Mouse (Mus musculus) kidney, postnatal 0 days (tissue): Measurements from ENCODE around the gene Polk. TPM values are rescaled to one million over a fixed set of nuclear protein-coding genes. Genes with fewer than 3 reads are reported as not detected.

Experiments used
- ATAC-seq: fragments of 200-750 bp; cut with Nextera tagmentation; replicated peaks from 2 replicates; pipeline ENCODE4 v1.8.0; 2017; ENCODE audit warnings: low read depth, moderate number of reproducible peaks, moderate TSS enrichment, moderate library complexity; ENCODE audit not compliant: low FRiP score
- DNase-seq: peaks from one replicate; pipeline ENCODE4 v3.0.0-alpha.2; 2016; ENCODE audit warnings: low spot score
- H3K27ac ChIP-seq: fragments of 300-500 bp; sonication (generic); 2 replicates; pipeline ENCODE4 v1.5.1; 2014; ENCODE audit warnings: mild to moderate bottlenecking
- H3K27me3 ChIP-seq: fragments of 300-500 bp; sonication (generic); 2 replicates; pipeline ENCODE4 v1.6.1; 2014; ENCODE audit warnings: low read length, mixed read lengths; ENCODE audit not compliant: insufficient read depth
- H3K36me3 ChIP-seq: fragments of 300-500 bp; sonication (generic); 2 replicates; pipeline ENCODE4 v1.6.1; 2014; ENCODE audit warnings: low read length, mixed read lengths; ENCODE audit not compliant: insufficient read depth
- H3K4me1 ChIP-seq: fragments of 300-500 bp; sonication (generic); replicated peaks from 2 replicates; pipeline ENCODE4 v1.6.1; 2014; ENCODE audit warnings: antibody characterized with exemption, low read length, mixed read lengths; ENCODE audit not compliant: insufficient read depth
- H3K4me2 ChIP-seq: fragments of 300-500 bp; sonication (generic); 2 replicates; pipeline ENCODE4 v1.6.1; 2014; ENCODE audit warnings: mild to moderate bottlenecking, low read length, moderate library complexity, mixed read lengths
- H3K4me3 ChIP-seq: fragments of 300-500 bp; sonication (generic); replicated peaks from 2 replicates; pipeline ENCODE4 v1.5.1; 2014; ENCODE audit warnings: low read depth, low read length
- H3K9ac ChIP-seq: fragments of 300-500 bp; sonication (generic); 2 replicates; pipeline ENCODE4 v1.6.1; 2014; ENCODE audit warnings: low read depth, low read length
- H3K9me3 ChIP-seq: fragments of 300-500 bp; sonication (generic); replicated peaks from 2 replicates; pipeline ENCODE4 v1.6.1; 2016; ENCODE audit warnings: low read length, inconsistent platforms, mixed read lengths
- CTCF ChIP-seq: IDR thresholded peaks from 2 replicates; pipeline ENCODE4 v1.5.1; 2016; ENCODE audit warnings: antibody characterized with exemption, low read depth, mild to moderate bottlenecking, moderate library complexity
- WGBS: fragments of 180-500 bp; shearing (Covaris S2); extraction: QIAGEN DNeasy Blood & Tissue Kit; methylation state at CpG from one replicate; pipeline ENCODE4 v1.1.7; 2014; 5-methylcytosine and 5-hydroxymethylcytosine counted together
- polyA plus RNA-seq: library from polyadenylated mRNA; unstranded; fragments of >200 nt; fragmentation: Nextera tagmentation; extraction: Ambion mirVana; gene quantifications from 2 replicates; pipeline ENCODE4 v1.2.1, GENCODE M21; 2015

Gene Polk
- polyA plus RNA-seq, 1 experiment from 2014 or later, result 4.1 TPM

DNA sequence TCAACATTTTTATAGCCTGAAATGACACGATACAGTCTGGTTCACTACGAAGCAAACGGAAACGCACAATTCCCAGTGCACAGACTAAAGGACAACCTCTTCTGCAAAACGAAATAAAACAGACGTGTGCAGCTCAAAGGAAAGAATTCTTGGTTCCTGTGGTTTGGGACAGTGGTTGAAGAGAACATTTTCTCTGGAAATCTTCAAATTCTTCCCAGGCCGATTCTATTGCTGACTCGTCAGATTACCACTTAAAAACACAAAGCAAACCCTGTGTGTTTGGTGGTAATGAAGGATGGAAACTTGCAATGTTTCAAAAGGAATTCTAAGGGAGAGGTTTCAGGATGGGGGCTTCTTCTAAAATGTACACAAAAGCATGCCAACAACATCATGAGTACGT, 12.3 kb downstream of the Polk start:
- H3K4me1 ChIP-seq, result no peaks in the 10 kb centered on the region
- H3K9ac ChIP-seq, result no peak overlapping the region
- DNase-seq (no peak), ATAC-seq (no peak)
- H3K27me3 ChIP-seq, result no peaks in the 10 kb centered on the region
- H3K36me3 ChIP-seq, result no peaks in the 10 kb centered on the region
- H3K9me3 ChIP-seq, result no peaks in the 10 kb centered on the region
- H3K27ac ChIP-seq, result no peak overlapping the region
- H3K4me3 ChIP-seq, result no peak overlapping the region
- TF ChIP-seq CTCF, result no peak
- WGBS, result 93% methylated on average over 9 of the region's 9 CpGs
- no peak overlapping the region for H3K4me2 ChIP-seq

DNA sequence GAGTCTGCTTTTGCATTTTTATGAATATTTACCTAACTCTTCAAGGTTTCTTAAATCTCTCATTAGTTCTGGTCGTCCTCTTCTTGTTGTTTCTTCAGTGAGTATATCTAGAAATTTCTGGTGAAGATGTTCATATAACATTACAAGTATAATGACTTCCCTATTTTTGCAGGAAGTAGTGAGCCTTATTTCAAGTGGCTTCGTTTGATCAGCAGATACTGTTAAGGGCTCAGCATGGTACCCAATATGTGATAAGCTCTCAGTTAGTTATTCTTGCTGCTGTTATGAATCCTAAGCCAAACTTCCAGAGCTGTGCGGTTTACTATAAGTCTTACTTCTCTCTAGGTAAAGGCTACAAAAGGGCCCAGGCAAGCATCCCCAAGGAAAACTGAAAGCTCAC, 12.8 kb downstream of the Polk start:
- no peak for ATAC-seq
- Histone ChIP-seq H3K4me2 (no peak overlapping the region), H3K4me1 (no peaks in the 10 kb centered on the region), H3K9ac (no peak overlapping the region), H3K9me3 (no peaks in the 10 kb centered on the region), H3K27me3 (no peaks in the 10 kb centered on the region), H3K4me3 (no peak overlapping the region), H3K27ac (no peak overlapping the region), H3K36me3 (no peaks in the 10 kb centered on the region)
- no peak for DNase-seq
- 90% methylated on average over 3 of the region's 3 CpGs for WGBS
- TF ChIP-seq CTCF, result no peak

DNA sequence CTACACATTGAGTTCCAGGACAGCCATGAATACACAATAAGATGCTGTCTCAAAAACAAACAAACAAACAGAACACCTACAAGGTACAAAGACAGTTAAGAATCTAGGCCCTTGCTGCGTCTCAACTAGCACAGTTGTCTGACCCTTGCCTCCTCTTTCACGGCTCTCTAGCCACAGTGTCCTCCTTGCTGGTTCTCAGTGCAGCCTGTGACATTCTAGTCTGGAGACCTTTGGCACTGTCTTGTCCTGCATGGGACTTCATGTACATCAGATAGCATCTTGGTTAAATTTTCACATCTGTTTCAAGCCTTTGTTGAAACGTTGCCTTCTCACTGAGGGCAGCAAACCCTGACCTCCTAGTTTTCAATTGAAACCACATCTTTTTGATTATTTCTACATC, 13.6 kb downstream of the Polk start:
- Histone ChIP-seq H3K4me1 (no peaks in the 10 kb centered on the region), H3K9ac (no peak overlapping the region), H3K4me2 (no peak overlapping the region), H3K27ac (no peak overlapping the region), H3K4me3 (no peak overlapping the region), H3K36me3 (no peaks in the 10 kb centered on the region), H3K27me3 (no peaks in the 10 kb centered on the region), H3K9me3 (no peaks in the 10 kb centered on the region)
- ATAC-seq (no peak), DNase-seq (no peak)
- 70% methylated on average over 3 of the region's 3 CpGs for WGBS
- no peak for TF ChIP-seq CTCF

DNA sequence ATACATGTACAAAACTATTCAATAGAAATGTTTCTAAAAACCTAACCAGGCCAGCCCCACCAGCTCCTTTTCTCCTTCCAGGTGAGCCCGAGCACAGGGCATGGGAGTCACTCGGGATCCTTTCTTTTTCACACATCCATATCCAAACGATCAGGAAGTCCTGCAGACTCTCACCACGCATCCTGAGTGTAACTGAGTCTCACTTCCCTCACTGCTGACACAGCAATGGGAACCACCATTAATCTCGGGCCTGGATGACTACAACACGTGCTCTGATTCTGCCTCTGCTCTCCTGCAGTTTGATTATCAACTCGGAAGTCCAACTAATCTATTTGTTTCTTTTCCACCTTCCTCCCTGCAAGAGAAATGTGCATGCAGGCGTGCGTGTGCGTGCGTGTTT, 14.5 kb downstream of the Polk start:
- Histone ChIP-seq H3K4me2 (no peak overlapping the region), H3K36me3 (no peaks in the 10 kb centered on the region), H3K4me3 (no peak overlapping the region), H3K27me3 (no peaks in the 10 kb centered on the region), H3K27ac (no peak overlapping the region), H3K9ac (no peak overlapping the region), H3K4me1 (no peaks in the 10 kb centered on the region), H3K9me3 (no peaks in the 10 kb centered on the region)
- TF ChIP-seq CTCF, result no peak
- 80% methylated on average over 11 of the region's 11 CpGs for WGBS
- DNase-seq (no peak), ATAC-seq (no peak)

DNA sequence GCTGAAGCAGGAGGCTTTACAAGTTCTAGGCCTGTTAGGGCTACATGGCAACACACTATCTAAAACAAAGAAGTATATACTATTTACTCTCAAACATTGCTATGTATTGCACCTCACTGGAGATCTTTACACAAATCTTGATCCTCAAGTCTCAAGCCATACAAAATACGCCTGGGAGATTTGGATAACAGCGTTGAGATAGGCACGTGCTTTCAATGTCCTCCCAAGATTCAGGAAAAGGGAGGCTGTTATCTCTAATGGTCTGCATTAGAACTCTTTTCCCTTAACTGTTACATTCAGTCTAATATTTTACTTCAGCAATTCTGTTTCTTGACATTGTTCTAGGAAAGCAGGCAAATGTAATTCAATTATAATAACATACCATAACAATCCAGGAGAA, 15.4 kb downstream of the Polk start:
- Histone ChIP-seq H3K4me3 (no peak overlapping the region), H3K36me3 (no peaks in the 10 kb centered on the region), H3K27ac (no peak overlapping the region), H3K9me3 (no peaks in the 10 kb centered on the region), H3K27me3 (no peaks in the 10 kb centered on the region), H3K9ac (no peak overlapping the region), H3K4me1 (no peaks in the 10 kb centered on the region), H3K4me2 (no peak overlapping the region)
- ATAC-seq (no peak), DNase-seq (no peak)
- TF ChIP-seq CTCF, result no peak
- 96% methylated on average over 3 of the region's 3 CpGs for WGBS

DNA sequence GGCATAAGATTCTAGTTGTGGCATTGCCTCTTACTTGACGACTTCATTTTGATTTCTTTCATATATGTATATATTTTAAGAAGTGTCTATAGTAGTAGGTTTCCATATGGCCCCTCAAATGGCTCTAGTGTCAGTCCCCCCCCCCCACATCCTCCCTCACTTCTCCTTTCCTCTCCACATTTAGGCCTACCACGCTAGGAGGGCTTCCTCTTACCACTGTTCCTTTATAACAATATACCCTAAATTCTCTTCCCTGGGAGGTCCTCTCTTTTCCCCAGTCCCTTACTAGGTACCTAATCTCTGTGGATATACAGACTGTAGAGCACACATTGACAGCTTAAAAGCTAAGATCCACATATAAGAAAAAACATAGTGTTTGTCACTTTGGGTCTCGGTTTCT, 21.1 kb downstream of the Polk start:
- no peak for TF ChIP-seq CTCF
- DNase-seq, result no peak
- no peak overlapping the region for H3K27ac ChIP-seq

DNA sequence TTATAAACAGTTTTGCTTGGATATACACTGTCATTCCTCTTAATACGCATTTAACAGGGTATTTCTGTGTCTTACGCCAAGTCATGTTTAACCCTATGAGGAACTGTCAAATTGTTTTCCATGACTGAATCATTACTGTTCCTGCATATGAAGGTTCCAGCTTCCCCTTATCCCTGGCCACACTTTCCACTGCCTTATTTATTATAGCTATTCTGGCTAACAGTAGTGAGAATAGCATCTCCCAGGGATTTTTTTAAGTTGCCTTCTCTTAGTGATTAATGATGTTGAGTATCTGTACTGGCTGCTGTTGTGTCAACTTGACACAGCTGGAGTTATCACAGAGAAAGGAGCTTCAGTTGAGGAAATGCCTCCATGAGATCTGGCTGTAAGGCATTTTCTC, 25.0 kb downstream of the Polk start:
- ATAC-seq (no peak), DNase-seq (no peak)
- H3K36me3 ChIP-seq, result no peaks in the 10 kb centered on the region; the same call in 1 of the 2 replicates
- no peak overlapping the region for H3K9ac ChIP-seq
- H3K4me2 ChIP-seq, result no peak overlapping the region
- TF ChIP-seq CTCF, result no peak
- no peaks in the 10 kb centered on the region for H3K4me1 ChIP-seq
- no peak overlapping the region for H3K4me3 ChIP-seq
- H3K9me3 ChIP-seq, result no peaks in the 10 kb centered on the region; the same call in 1 of the 2 replicates
- no peaks in the 10 kb centered on the region for H3K27me3 ChIP-seq
- 78% methylated on average over 2 of the region's 2 CpGs for WGBS
- no peak overlapping the region for H3K27ac ChIP-seq

More for the DNA sequence above, 21.1 kb downstream of the Polk start:
- Histone ChIP-seq H3K27me3 (no peaks in the 10 kb centered on the region), H3K4me3 (no peak overlapping the region), H3K9ac (no peak overlapping the region), H3K36me3 (no peaks in the 10 kb centered on the region; the same call in 1 of the 2 replicates), H3K4me1 (no peaks in the 10 kb centered on the region), H3K4me2 (no peak overlapping the region), H3K9me3 (no peaks in the 10 kb centered on the region)
- ATAC-seq, result no peak
- 86% methylated on average over 3 of the region's 3 CpGs for WGBS
